Mouse (Mus musculus) limb, embryonic 14.5 days (tissue): Measurements from ENCODE around the gene Vangl2. TPM values are rescaled to one million over a fixed set of nuclear protein-coding genes. Genes with fewer than 3 reads are reported as not detected.
A peak's percentile ranks its signal among the peaks of the same experiment; 100 is the strongest.

Experiments
- ATAC-seq: fragments of 200-750 bp; cut with Nextera tagmentation; 2 replicates; pipeline ENCODE4 v1.8.0; 2017; ENCODE audit warnings: low read depth, moderate number of reproducible peaks, moderate TSS enrichment; ENCODE audit not compliant: low FRiP score
- DNase-seq: peaks from one replicate; pipeline ENCODE4 v3.0.0-alpha.2; 2015; ENCODE audit warnings: low spot score
- H3K27ac ChIP-seq: fragments of 300-500 bp; sonication (generic); replicated peaks from 2 replicates; pipeline ENCODE4 v1.5.1; 2014; ENCODE audit warnings: low read depth, mild to moderate bottlenecking, low read length, moderate library complexity, mixed read lengths
- H3K27me3 ChIP-seq: fragments of 300-500 bp; sonication (generic); 2 replicates; pipeline ENCODE4 v1.6.1; 2014; ENCODE audit warnings: low read length, mixed read lengths; ENCODE audit not compliant: control insufficient read depth, insufficient read depth
- H3K36me3 ChIP-seq: fragments of 300-500 bp; sonication (generic); 2 replicates; pipeline ENCODE4 v1.6.1; 2014; ENCODE audit warnings: mild to moderate bottlenecking, low read length, moderate library complexity, mixed read lengths; ENCODE audit not compliant: control insufficient read depth, insufficient read depth
- H3K4me1 ChIP-seq: fragments of 300-500 bp; sonication (generic); 2 replicates; pipeline ENCODE4 v1.6.1; 2014; ENCODE audit warnings: antibody characterized with exemption, low read length, mixed read lengths; ENCODE audit not compliant: control insufficient read depth, insufficient read depth
- H3K4me2 ChIP-seq: fragments of 300-500 bp; sonication (generic); replicated peaks from 2 replicates; pipeline ENCODE4 v1.6.1; 2014; ENCODE audit warnings: low read depth, mild to moderate bottlenecking, low read length, moderate library complexity; ENCODE audit not compliant: severe bottlenecking
- H3K4me3 ChIP-seq: fragments of 300-500 bp; sonication (generic); replicated peaks from 2 replicates; pipeline ENCODE4 v1.5.1; 2014; ENCODE audit warnings: low read length
- H3K9ac ChIP-seq: fragments of 300-500 bp; sonication (generic); 2 replicates; pipeline ENCODE4 v1.6.1; 2014; ENCODE audit warnings: mild to moderate bottlenecking, low read depth, low read length, moderate library complexity; ENCODE audit not compliant: severe bottlenecking
- H3K9me3 ChIP-seq: fragments of 300-500 bp; sonication (generic); 2 replicates; pipeline ENCODE4 v1.6.1; 2016; ENCODE audit warnings: low read length; ENCODE audit not compliant: control insufficient read depth
- POLR2A ChIP-seq: fragments of 200-500 bp; IDR thresholded peaks from 2 replicates; pipeline ENCODE4 v1.8.0; 2012; ENCODE audit warnings: inconsistent platforms, mild to moderate bottlenecking, moderate library complexity, borderline replicate concordance; ENCODE audit not compliant: insufficient read depth, insufficient read length; ENCODE audit errors: extremely low read depth
- WGBS: fragments of 180-500 bp; shearing (Covaris S2); extraction: QIAGEN DNeasy Blood & Tissue Kit; methylation state at CpG from one replicate; pipeline ENCODE4 v1.1.7; 2014; 5-methylcytosine and 5-hydroxymethylcytosine counted together
- polyA plus RNA-seq, 2 experiments: library from polyadenylated mRNA; depleted of rRNA in 1 of 2; stranded (reverse) in 1 of 2; unstranded in 1 of 2; fragments of >200 nt; fragmentation: Nextera tagmentation in 1 of 2; extraction: Ambion mirVana in 1 of 2; gene quantifications; 2 replicates each; pipeline versions ENCODE4 v1.2.1 to v1.2.3; 2012 to 2014

The Vangl2 gene
- 29.4 and 35.6 TPM in 2 replicates for polyA plus RNA-seq (2012; rRNA removed)
- 15.6 and 19.1 TPM in 2 replicates for polyA plus RNA-seq (2014; fragmentation: Nextera tagmentation; extraction: Ambion mirVana)

DNA sequence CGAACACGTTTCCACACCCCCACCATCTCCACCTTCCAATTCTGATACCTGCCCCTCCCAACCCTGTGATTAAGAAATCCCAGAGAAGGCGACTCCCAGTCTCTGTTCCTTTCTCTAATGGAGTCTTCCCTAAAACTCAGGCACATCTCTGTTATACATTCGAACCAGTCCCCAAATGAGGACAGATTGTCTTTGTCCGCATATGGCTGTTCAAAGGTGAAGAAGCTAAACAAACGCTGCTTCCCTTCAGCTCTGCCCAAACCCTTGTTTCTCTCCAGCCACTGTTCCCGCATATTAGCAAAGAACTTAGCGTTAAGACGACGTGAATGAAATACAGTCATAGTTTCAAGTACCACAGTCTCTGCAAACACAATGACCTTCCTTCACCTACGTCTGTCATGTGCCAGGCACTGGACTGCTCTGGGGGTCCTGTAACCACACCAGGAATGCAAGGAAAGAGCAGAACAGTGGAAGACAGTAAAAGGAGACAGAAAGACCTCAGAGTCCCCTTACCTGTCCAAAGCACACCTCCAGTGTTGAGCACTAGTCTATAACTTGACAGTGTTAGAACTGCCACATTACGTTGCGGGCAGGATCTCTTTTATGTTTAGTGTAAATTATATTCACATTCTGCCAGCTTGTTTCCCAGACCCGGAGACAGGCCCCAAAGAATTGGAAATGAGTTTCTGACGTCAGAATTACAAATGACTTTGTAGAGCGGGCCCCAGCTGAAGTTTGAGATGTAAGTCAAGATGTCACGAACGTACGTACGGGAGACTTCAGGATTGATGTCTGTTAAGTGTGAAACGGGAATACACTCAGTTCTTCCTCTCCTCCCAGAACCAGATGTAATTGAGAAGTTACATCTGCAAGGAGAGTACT lies at the start of gene Vangl2:
TSS of gene Vangl2 (minus strand) at position 51 of the 882 bp plus-strand sequence.
- ATAC-seq: no peak
- Histone ChIP-seq H3K9me3 (no peaks in the 10 kb centered on the region), H3K4me3 (peak within 1 kb of the TSS; percentile 95), H3K27me3 (no peaks in the 10 kb centered on the region), H3K4me2 (peak within 1 kb of the TSS; percentile 52), H3K36me3 (no peaks in the 10 kb centered on the region), H3K27ac (peak within 1 kb of the TSS; percentile 92), H3K9ac (peak within 1 kb of the TSS; percentile 97), H3K4me1 (peaks cover 16% of the 10 kb centered on the region)
- DNase-seq: no peak
- TF ChIP-seq POLR2A: no peak
- 59% methylated on average over 21 of the region's 21 CpGs for WGBS

GRCm38 (mm10) chr1:172077981-172078380 lies 49.7 kb upstream of the Vangl2 start:
- H3K36me3 ChIP-seq: peaks cover 63% of the 10 kb centered on the region

GRCm38 (mm10) chr1:172072604-172073003 lies 44.4 kb upstream of the Vangl2 start:
- no peak overlapping the region for H3K27ac ChIP-seq
- no peaks in the 10 kb centered on the region for H3K4me1 ChIP-seq
- no peak for TF ChIP-seq POLR2A
- no peaks in the 10 kb centered on the region for H3K9me3 ChIP-seq
- ATAC-seq: no peak
- H3K9ac ChIP-seq: no peak overlapping the region
- H3K4me3 ChIP-seq: no peak overlapping the region
- over 99% methylated on average over 7 of the region's 7 CpGs for WGBS
- H3K27me3 ChIP-seq: no peaks in the 10 kb centered on the region
- peaks cover 90% of the 10 kb centered on the region for H3K36me3 ChIP-seq
- no peak for DNase-seq
- no peak overlapping the region for H3K4me2 ChIP-seq

More at GRCm38 (mm10) chr1:172077981-172078380, 49.7 kb upstream of the Vangl2 start:
- Histone ChIP-seq H3K9ac (no peak overlapping the region), H3K27ac (no peak overlapping the region), H3K9me3 (no peaks in the 10 kb centered on the region), H3K27me3 (no peaks in the 10 kb centered on the region), H3K4me1 (0 out of 2 replicates have a peak, but pooled peaks cover 4% of the 10 kb centered on the region), H3K4me3 (no peak overlapping the region), H3K4me2 (no peak overlapping the region)
- no peak for DNase-seq
- ATAC-seq: no peak
- 74% methylated on average over 5 of the region's 5 CpGs for WGBS
- no peak for TF ChIP-seq POLR2A

DNA sequence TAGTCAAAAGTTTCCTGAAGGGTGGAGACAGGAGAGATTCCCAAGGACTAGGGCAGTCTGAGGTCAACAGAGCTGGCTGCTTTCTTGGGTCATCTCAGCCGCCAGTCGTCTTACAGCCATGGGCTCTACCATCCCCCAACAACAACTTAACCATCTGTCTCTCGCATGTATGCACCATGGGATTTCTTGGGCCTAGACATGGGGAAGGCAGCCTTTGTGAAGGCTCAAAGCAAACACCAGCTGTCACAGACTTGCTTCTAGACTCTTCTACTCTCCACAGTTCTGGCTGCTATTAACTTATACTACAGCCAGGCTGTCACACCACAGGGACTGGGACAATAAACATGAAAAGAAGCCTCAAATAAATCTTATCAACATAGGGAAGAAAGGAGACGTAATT lies 43.3 kb upstream of the Vangl2 start:
- Histone ChIP-seq H3K4me3 (no peak overlapping the region), H3K36me3 (peaks cover 99% of the 10 kb centered on the region), H3K4me1 (no peaks in the 10 kb centered on the region), H3K27ac (no peak overlapping the region), H3K27me3 (no peaks in the 10 kb centered on the region), H3K9ac (no peak overlapping the region), H3K4me2 (no peak overlapping the region), H3K9me3 (no peaks in the 10 kb centered on the region)
- TF ChIP-seq POLR2A: no peak
- WGBS: 78% methylated on average over 4 of the region's 4 CpGs
- no peak for ATAC-seq
- no peak for DNase-seq

DNA sequence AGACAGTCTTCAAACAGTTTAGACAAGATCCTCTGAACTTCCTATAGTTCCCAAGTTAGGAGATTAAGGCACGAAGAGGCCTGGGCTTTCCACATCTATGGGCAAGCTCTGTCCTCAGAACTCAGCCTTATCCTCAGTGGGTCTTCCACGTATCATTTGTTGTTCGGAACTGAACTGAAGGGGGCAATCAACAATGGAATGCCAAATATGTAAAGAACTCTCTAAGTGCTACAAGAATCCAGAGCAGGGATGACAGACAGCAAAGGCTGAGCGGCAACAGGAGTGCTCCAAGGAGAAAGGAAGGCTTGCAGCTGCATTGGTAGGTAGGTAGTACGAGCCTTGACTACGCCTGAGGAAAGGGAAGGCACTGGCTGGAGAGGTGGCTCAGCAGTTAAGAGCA lies 42.0 kb upstream of the Vangl2 start:
- no peak overlapping the region for H3K9ac ChIP-seq
- TF ChIP-seq POLR2A: no peak
- H3K4me3 ChIP-seq: no peak overlapping the region
- H3K36me3 ChIP-seq: peaks cover 99% of the 10 kb centered on the region
- H3K9me3 ChIP-seq: no peaks in the 10 kb centered on the region
- no peak overlapping the region for H3K27ac ChIP-seq
- DNase-seq: no peak
- WGBS: 50% methylated on average over 6 of the region's 6 CpGs
- H3K4me2 ChIP-seq: no peak overlapping the region
- ATAC-seq: no peak
- no peaks in the 10 kb centered on the region for H3K27me3 ChIP-seq
- no peaks in the 10 kb centered on the region for H3K4me1 ChIP-seq
